Mouse (Mus musculus): ENCODE data around the gene Itk. TPM values are rescaled to one million over a fixed set of nuclear protein-coding genes. Genes with fewer than 3 reads are reported as not detected.

Gene Itk
- polyA plus RNA-seq, 1 experiment from 2014 or later, result 0.14 TPM

- Histone ChIP-seq H3K4me3 (ENCODE audit: low read depth, low read length) (no peak overlapping the region), H3K4me1 (replicated peaks; ENCODE audit: control insufficient read depth, insufficient read depth, low read length) (peaks cover 9% of the 10 kb centered on the region; the same call in 1 of the 2 replicates), H3K36me3 (ENCODE audit: control insufficient read depth, insufficient read depth, low read length) (no peaks in the 10 kb centered on the region), H3K9me3 (ENCODE audit: control insufficient read depth, low read length) (no peaks in the 10 kb centered on the region), H3K27me3 (replicated peaks; ENCODE audit: control insufficient read depth, insufficient read depth, low read length) (0 out of 2 replicates have a peak, but pooled peaks cover 2% of the 10 kb centered on the region), H3K27ac (ENCODE audit: low read depth, low read length) (no peak overlapping the region), H3K4me2 (no peak overlapping the region), H3K9ac (ENCODE audit: low read depth, low read length) (no peak overlapping the region)
- DNase-seq (ENCODE audit: low spot score), result no peak
- no peak for ATAC-seq (replicated peaks; ENCODE audit: low FRiP score)
- 73% methylated on average over 10 of the region's 10 CpGs for whole genome bisulfite sequencing
Measured at GRCm38 (mm10) chr11:46309808-46310555, 79.3 kb downstream of the Itk start.

- no peak overlapping the region for H3K4me2 ChIP-seq
- no peak for ATAC-seq (replicated peaks; ENCODE audit: low FRiP score)
- 89% methylated on average over 20 of the region's 20 CpGs for WGBS
Measured at GRCm38 (mm10) chr11:46309111-46309741, 80.1 kb downstream of the Itk start.

GRCm38 (mm10) chr11:46308271-46308974 lies 80.9 kb downstream of the Itk start:
- Histone ChIP-seq H3K27ac (ENCODE audit: low read depth, low read length) (no peak overlapping the region), H3K27me3 (replicated peaks; ENCODE audit: control insufficient read depth, insufficient read depth, low read length) (0 out of 2 replicates have a peak, but pooled peaks cover 2% of the 10 kb centered on the region), H3K4me1 (replicated peaks; ENCODE audit: control insufficient read depth, insufficient read depth, low read length) (peaks cover 9% of the 10 kb centered on the region; the same call in 1 of the 2 replicates), H3K36me3 (ENCODE audit: control insufficient read depth, insufficient read depth, low read length) (no peaks in the 10 kb centered on the region), H3K9ac (ENCODE audit: low read depth, low read length) (no peak overlapping the region), H3K9me3 (ENCODE audit: control insufficient read depth, low read length) (no peaks in the 10 kb centered on the region), H3K4me3 (ENCODE audit: low read depth, low read length) (no peak overlapping the region), H3K4me2 (no peak overlapping the region)
- ATAC-seq (replicated peaks; ENCODE audit: low FRiP score), result no peak
- DNase-seq (ENCODE audit: low spot score), result no peak
- WGBS, result 85% methylated on average over 11 of the region's 11 CpGs

More at GRCm38 (mm10) chr11:46309111-46309741, 80.1 kb downstream of the Itk start:
- H3K36me3 ChIP-seq (ENCODE audit: control insufficient read depth, insufficient read depth, low read length), result no peaks in the 10 kb centered on the region
- DNase-seq (ENCODE audit: low spot score), result no peak
- H3K27me3 ChIP-seq (replicated peaks; ENCODE audit: control insufficient read depth, insufficient read depth, low read length), result 0 out of 2 replicates have a peak, but pooled peaks cover 2% of the 10 kb centered on the region
- no peak overlapping the region for H3K9ac ChIP-seq (ENCODE audit: low read depth, low read length)
- H3K4me1 ChIP-seq (replicated peaks; ENCODE audit: control insufficient read depth, insufficient read depth, low read length), result peaks cover 9% of the 10 kb centered on the region; the same call in 1 of the 2 replicates
- H3K27ac ChIP-seq (ENCODE audit: low read depth, low read length), result no peak overlapping the region
- no peak overlapping the region for H3K4me3 ChIP-seq (ENCODE audit: low read depth, low read length)
- no peaks in the 10 kb centered on the region for H3K9me3 ChIP-seq (ENCODE audit: control insufficient read depth, low read length)

- WGBS, result 80% methylated on average over 7 of the region's 7 CpGs
- no peak overlapping the region for H3K4me2 ChIP-seq
- H3K4me1 ChIP-seq (replicated peaks; ENCODE audit: control insufficient read depth, insufficient read depth, low read length), result peaks cover 8% of the 10 kb centered on the region; the same call in 1 of the 2 replicates
- no peak overlapping the region for H3K9ac ChIP-seq (ENCODE audit: low read depth, low read length)
- no peaks in the 10 kb centered on the region for H3K9me3 ChIP-seq (ENCODE audit: control insufficient read depth, low read length)
- H3K27me3 ChIP-seq (replicated peaks; ENCODE audit: control insufficient read depth, insufficient read depth, low read length), result 0 out of 2 replicates have a peak, but pooled peaks cover 2% of the 10 kb centered on the region
- H3K4me3 ChIP-seq (ENCODE audit: low read depth, low read length), result no peak overlapping the region
- H3K27ac ChIP-seq (ENCODE audit: low read depth, low read length), result no peak overlapping the region
- ATAC-seq (replicated peaks; ENCODE audit: low FRiP score) (no peak), DNase-seq (ENCODE audit: low spot score) (no peak)
- H3K36me3 ChIP-seq (ENCODE audit: control insufficient read depth, insufficient read depth, low read length), result no peaks in the 10 kb centered on the region
Measured at GRCm38 (mm10) chr11:46307768-46308167, 81.5 kb downstream of the Itk start.

DNA sequence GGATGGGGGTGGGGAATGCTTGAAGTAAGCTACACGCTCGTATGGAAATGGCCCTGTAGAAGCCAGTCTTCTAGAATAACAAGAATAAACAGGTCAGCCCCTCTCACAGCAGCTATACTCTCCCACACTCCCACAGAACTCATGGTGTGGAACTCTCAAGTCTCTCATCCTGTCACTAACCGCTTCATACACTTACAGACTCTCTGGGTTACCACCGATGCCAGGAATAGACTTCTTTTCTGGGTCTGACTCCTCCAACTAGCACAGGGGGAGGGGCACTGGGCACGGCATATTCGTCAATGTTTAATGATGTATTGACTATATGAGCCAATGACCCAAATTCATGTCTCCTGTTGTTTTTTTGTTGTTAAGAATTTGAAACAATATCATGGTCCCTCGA lies 82.5 kb downstream of the Itk start:
- H3K27me3 ChIP-seq (replicated peaks; ENCODE audit: control insufficient read depth, insufficient read depth, low read length), result 0 out of 2 replicates have a peak, but pooled peaks cover 2% of the 10 kb centered on the region
- no peak for ATAC-seq (replicated peaks; ENCODE audit: low FRiP score)
- no peaks in the 10 kb centered on the region for H3K36me3 ChIP-seq (ENCODE audit: control insufficient read depth, insufficient read depth, low read length)
- H3K4me3 ChIP-seq (ENCODE audit: low read depth, low read length), result no peak overlapping the region
- no peak overlapping the region for H3K27ac ChIP-seq (ENCODE audit: low read depth, low read length)
- no peak for DNase-seq (ENCODE audit: low spot score)
- WGBS, result 79% methylated on average over 7 of the region's 7 CpGs
- no peak overlapping the region for H3K9ac ChIP-seq (ENCODE audit: low read depth, low read length)
- peaks cover 6% of the 10 kb centered on the region; the same call in 1 of the 2 replicates for H3K4me1 ChIP-seq (replicated peaks; ENCODE audit: control insufficient read depth, insufficient read depth, low read length)
- H3K4me2 ChIP-seq, result no peak overlapping the region
- no peaks in the 10 kb centered on the region for H3K9me3 ChIP-seq (ENCODE audit: control insufficient read depth, low read length)

GRCm38 (mm10) chr11:46305881-46306520 lies 83.3 kb downstream of the Itk start:
- DNase-seq (ENCODE audit: low spot score), result no peak
- no peak overlapping the region for H3K27ac ChIP-seq (ENCODE audit: low read depth, low read length)

GRCm38 (mm10) chr11:46304864-46305710 lies 84.2 kb downstream of the Itk start:
- Histone ChIP-seq H3K9me3 (ENCODE audit: control insufficient read depth, low read length) (no peaks in the 10 kb centered on the region), H3K9ac (ENCODE audit: low read depth, low read length) (no peak overlapping the region), H3K27me3 (replicated peaks; ENCODE audit: control insufficient read depth, insufficient read depth, low read length) (no peaks in the 10 kb centered on the region), H3K4me2 (no peak overlapping the region), H3K4me3 (ENCODE audit: low read depth, low read length) (no peak overlapping the region), H3K27ac (ENCODE audit: low read depth, low read length) (no peak overlapping the region), H3K36me3 (ENCODE audit: control insufficient read depth, insufficient read depth, low read length) (no peaks in the 10 kb centered on the region), H3K4me1 (replicated peaks; ENCODE audit: control insufficient read depth, insufficient read depth, low read length) (no peaks in the 10 kb centered on the region)
- DNase-seq (ENCODE audit: low spot score) (no peak), ATAC-seq (replicated peaks; ENCODE audit: low FRiP score) (no peak)
- 85% methylated on average over 9 of the region's 9 CpGs for WGBS

More at GRCm38 (mm10) chr11:46305881-46306520, 83.3 kb downstream of the Itk start:
- Histone ChIP-seq H3K4me3 (ENCODE audit: low read depth, low read length) (no peak overlapping the region), H3K27me3 (replicated peaks; ENCODE audit: control insufficient read depth, insufficient read depth, low read length) (no peaks in the 10 kb centered on the region), H3K4me1 (replicated peaks; ENCODE audit: control insufficient read depth, insufficient read depth, low read length) (peaks cover under 1% of the 10 kb centered on the region; the same call in 1 of the 2 replicates), H3K9me3 (ENCODE audit: control insufficient read depth, low read length) (no peaks in the 10 kb centered on the region), H3K4me2 (no peak overlapping the region), H3K9ac (ENCODE audit: low read depth, low read length) (no peak overlapping the region), H3K36me3 (ENCODE audit: control insufficient read depth, insufficient read depth, low read length) (no peaks in the 10 kb centered on the region)
- WGBS, result 67% methylated on average over 9 of the region's 9 CpGs
- ATAC-seq (replicated peaks; ENCODE audit: low FRiP score), result no peak
